Mouse (Mus musculus): ENCODE results near the gene Neurl2. TPM values are rescaled to one million over a fixed set of nuclear protein-coding genes. Genes with fewer than 3 reads are reported as not detected.

Gene Neurl2
- total and polyA plus RNA-seq, 3 experiments = 1.8 to 4.1 (median 2.1) TPM

- dilution Hi-C loops (cut with MboI; ENCODE audit: extremely low pct_ligation_motif_present, extremely low pct_unique_long_range_greater_than_20kb, low sequenced_read_pairs) (no loop called here), in situ Hi-C loops (cut with MboI; ENCODE audit: low pct_ligation_motif_present, low pct_unique_long_range_greater_than_20kb, low sequenced_read_pairs) (no loop called here)
- H3K36me3 ChIP-seq (replicated peaks in 1 of 2; ENCODE audit: control insufficient read depth in 1 of 2, insufficient read depth in 1 of 2, low read length in 1 of 2) = no peaks in the 10 kb centered on the region
- no peaks in the 10 kb centered on the region for H3K79me2 ChIP-seq (replicated peaks; ENCODE audit: control insufficient read depth, extremely low read depth, insufficient read depth, poor library complexity, severe bottlenecking)
- no peaks in the 10 kb centered on the region for H3K9me3 ChIP-seq (replicated peaks; ENCODE audit: low read length)
- no peak overlapping the region for H3K9ac ChIP-seq (ENCODE audit: insufficient read depth, low read depth)
- DNase-seq (ENCODE audit: extremely low read depth) = no peak
- TF ChIP-seq CHD1 (IDR thresholded peaks at IDR 0.05; ENCODE audit: low read depth, low read length) = no peak
- no peak for TF ChIP-seq MAX (IDR thresholded peaks at IDR 0.05; ENCODE audit: low read length)
- TF ChIP-seq ZMIZ1 (IDR thresholded peaks at IDR 0.05; ENCODE audit: low read depth, low read length) = no peak
- no peak for TF ChIP-seq CHD2 (IDR thresholded peaks at IDR 0.05; ENCODE audit: low read length)
- TF ChIP-seq NRF1 (IDR thresholded peaks at IDR 0.05; ENCODE audit: low read depth, low read length) = no peak
- no peak for TF ChIP-seq PAX5 (IDR thresholded peaks at IDR 0.05; ENCODE audit: low read length)
- no peak for TF ChIP-seq ZKSCAN1 (IDR thresholded peaks at IDR 0.05; ENCODE audit: borderline replicate concordance, low read depth, low read length)
- no peak for TF ChIP-seq RAD21 (IDR thresholded peaks at IDR 0.05; ENCODE audit: low read depth, low read length)
- H3K4me2 ChIP-seq (ENCODE audit: insufficient read depth, low read depth, poor library complexity, severe bottlenecking) = no peak overlapping the region
- H3K27ac ChIP-seq (ENCODE audit: insufficient read depth, low read depth) = no peak overlapping the region
- H3K4me3 ChIP-seq (replicated peaks in 1 of 3; ENCODE audit: low read depth in 2 of 3, low read length in 2 of 3, poor library complexity in 1 of 3) = no peak overlapping the region
- H3K27me3 ChIP-seq (replicated peaks) = peaks cover 19% of the 10 kb centered on the region
- peaks cover 0 to 48% of the 10 kb centered on the region in 2 experiments; a peak in 3 of 4 replicates for H3K4me1 ChIP-seq (ENCODE audit: control insufficient read depth in 1 of 2, insufficient read depth in 2 of 2)
Observed at GRCm38 (mm10) chr2:164859155-164859554, 25.9 kb upstream of the Neurl2 start.

- TF ChIP-seq ZNF384 (IDR thresholded peaks at IDR 0.05; ENCODE audit: low read depth, low read length) (no peak), IRF4 (IDR thresholded peaks at IDR 0.05; ENCODE audit: low read depth, low read length) (peak; percentile 19; the same call in 1 of the 2 replicates), USF1 (IDR thresholded peaks at IDR 0.05; ENCODE audit: low read depth, low read length) (no peak)
- Histone ChIP-seq H3K79me2 (replicated peaks; ENCODE audit: control insufficient read depth, extremely low read depth, insufficient read depth, poor library complexity, severe bottlenecking) (no peaks in the 10 kb centered on the region), H3K9ac (ENCODE audit: insufficient read depth, low read depth) (no peak overlapping the region), H3K4me1 (ENCODE audit: control insufficient read depth in 1 of 2, insufficient read depth in 2 of 2) (peaks cover 0 to 43% of the 10 kb centered on the region in 2 experiments; a peak in 3 of 4 replicates), H3K27me3 (replicated peaks) (peaks cover 19% of the 10 kb centered on the region), H3K36me3 (replicated peaks in 1 of 2; ENCODE audit: control insufficient read depth in 1 of 2, insufficient read depth in 1 of 2, low read length in 1 of 2) (no peaks in the 10 kb centered on the region), H3K9me3 (replicated peaks; ENCODE audit: low read length) (no peaks in the 10 kb centered on the region), H3K4me2 (ENCODE audit: insufficient read depth, low read depth, poor library complexity, severe bottlenecking) (peak overlapping the region; percentile 49), H3K27ac (ENCODE audit: insufficient read depth, low read depth) (no peak overlapping the region), H3K4me3 (replicated peaks in 1 of 3; ENCODE audit: low read depth in 2 of 3, low read length in 2 of 3, poor library complexity in 1 of 3) (peak overlapping the region in 1 of 3 experiments; percentile 57)
- in situ Hi-C loops (cut with MboI; ENCODE audit: low pct_ligation_motif_present, low pct_unique_long_range_greater_than_20kb, low sequenced_read_pairs) (no loop called here), dilution Hi-C loops (cut with MboI; ENCODE audit: extremely low pct_ligation_motif_present, extremely low pct_unique_long_range_greater_than_20kb, low sequenced_read_pairs) (no loop called here)
- DNase-seq (ENCODE audit: extremely low read depth) = no peak
Observed at GRCm38 (mm10) chr2:164857842-164858553, 24.7 kb upstream of the Neurl2 start.
